Mouse (Mus musculus) heart, adult 2 months (tissue): ENCODE data around the gene Cyp4a12b. TPM values are rescaled to one million over a fixed set of nuclear protein-coding genes. Genes with fewer than 3 reads are reported as not detected.
"Not testable (repeated sequence)": the region's sequence is repeated elsewhere in the genome, so short reads cannot be mapped to it uniquely, and the experiment has no call there.

Experiments
- DNase-seq, 2 experiments: peaks; one replicate each; pipeline ENCODE4 v3.0.0; 2021
- H3K27ac ChIP-seq: fragments of 200-600 bp; 2 replicates; pipeline ENCODE4 v1.8.1; 2022
- H3K27me3 ChIP-seq: fragments of 200-500 bp; 2 replicates; pipeline ENCODE4 v1.6.1; 2012; ENCODE audit warnings: mild to moderate bottlenecking, low read length, inconsistent platforms, mixed read lengths; ENCODE audit not compliant: control insufficient read depth, insufficient read depth
- H3K36me3 ChIP-seq: fragments of 200-500 bp; 2 replicates; pipeline ENCODE4 v1.6.1; 2012; ENCODE audit warnings: low read length, inconsistent platforms; ENCODE audit not compliant: control insufficient read depth, insufficient read depth
- H3K4me1 ChIP-seq: fragments of 200-500 bp; 2 replicates; pipeline ENCODE4 v1.6.1; 2011; ENCODE audit warnings: low read length; ENCODE audit not compliant: control insufficient read depth, insufficient read depth
- H3K4me3 ChIP-seq: fragments of 200-600 bp; 2 replicates; pipeline ENCODE4 v1.8.1; 2022
- H3K79me2 ChIP-seq: fragments of 200-500 bp; replicated peaks from 2 replicates; pipeline ENCODE4 v1.6.1; 2012; ENCODE audit warnings: mild to moderate bottlenecking, inconsistent platforms, low read length, moderate library complexity, mixed read lengths; ENCODE audit not compliant: control insufficient read depth, insufficient read depth
- H3K9ac ChIP-seq: fragments of 200-500 bp; 2 replicates; pipeline ENCODE4 v1.6.1; 2012; ENCODE audit warnings: low read depth, mild to moderate bottlenecking, control low read depth, inconsistent platforms, low read length, mixed read lengths
- CTCF ChIP-seq: fragments of 200-600 bp; IDR thresholded peaks from 2 replicates; pipeline ENCODE4 v1.8.1; 2022; ENCODE audit warnings: antibody characterized with exemption, mild to moderate bottlenecking, moderate library complexity
- EP300 ChIP-seq: fragments of 200-500 bp; IDR thresholded peaks from 2 replicates; pipeline ENCODE4 v1.6.1; 2011; ENCODE audit warnings: low read depth, low read length, control low read depth; ENCODE audit not compliant: insufficient read depth
- POLR2A ChIP-seq: fragments of 200-500 bp; IDR thresholded peaks from 2 replicates; pipeline ENCODE4 v1.6.1; 2011; ENCODE audit warnings: mild to moderate bottlenecking, low read depth, low read length, control low read depth; ENCODE audit not compliant: insufficient read depth
- WGBS: fragments of 180-500 bp; shearing (Covaris S2); methylation state at CpG from one replicate; pipeline ENCODE4 v1.1.7; 2018; 5-methylcytosine and 5-hydroxymethylcytosine counted together
- intact Hi-C: fragments of 180-260 bp; cut with DNase I; formaldehyde crosslinking; loops from one replicate; pipeline ENCODE4 v1.15.1; 2025
- long read RNA-seq: library from polyadenylated mRNA; stranded (forward); transcript quantifications from one replicate; pipeline ENCODE4 v2.0.0, GENCODE M21; 2021
- polyA plus RNA-seq: library from polyadenylated mRNA; depleted of rRNA; stranded (reverse); fragments of >200 nt; gene quantifications from 2 replicates; pipeline ENCODE4 v1.2.3, GENCODE M21; 2012; rRNA removed
- total RNA-seq, 2 experiments: library from RNA; stranded (reverse); gene quantifications; 2 replicates each; pipeline ENCODE4 v1.2.3; 2021

Cyp4a12b gene
- total RNA-seq, result not detected
- polyA plus RNA-seq, result 2.1 TPM in 1 of 2 replicates, not detected in the other
- long read RNA-seq, result 0 reads

- H3K4me1 ChIP-seq, H3K27me3 ChIP-seq, intact Hi-C loops, DNase-seq, H3K79me2 ChIP-seq, H3K4me3 ChIP-seq, H3K9ac ChIP-seq, H3K27ac ChIP-seq, H3K36me3 ChIP-seq: not testable (repeated sequence)
Observed at GRCm38 (mm10) chr4:115411324-115411723, at the start of gene Cyp4a12b. Gene Cyp4a12b (plus strand): TSS chr4:115411624.

- H3K79me2 ChIP-seq, H3K27ac ChIP-seq, H3K27me3 ChIP-seq, H3K36me3 ChIP-seq, intact Hi-C loops, DNase-seq, H3K4me3 ChIP-seq, H3K4me1 ChIP-seq, H3K9ac ChIP-seq: not testable (repeated sequence)
- WGBS, result 64% methylated on average over 3 of the region's 3 CpGs
Observed at GRCm38 (mm10) chr4:115365624-115366023, 45.8 kb upstream of the Cyp4a12b start.

GRCm38 (mm10) chr4:115368067-115368466 lies 43.4 kb upstream of the Cyp4a12b start:
- DNase-seq, intact Hi-C loops, H3K4me1 ChIP-seq, H3K9ac ChIP-seq, H3K27ac ChIP-seq, H3K27me3 ChIP-seq, H3K36me3 ChIP-seq, H3K4me3 ChIP-seq, H3K79me2 ChIP-seq: not testable (repeated sequence)
- peak; percentile 48 for TF ChIP-seq CTCF

- 84% methylated on average over 2 of the region's 2 CpGs for WGBS
- DNase-seq, H3K4me3 ChIP-seq, intact Hi-C loops, H3K79me2 ChIP-seq, H3K4me1 ChIP-seq, H3K27ac ChIP-seq, H3K27me3 ChIP-seq, H3K9ac ChIP-seq, H3K36me3 ChIP-seq: not testable (repeated sequence)
Observed at GRCm38 (mm10) chr4:115396256-115396655, 15.2 kb upstream of the Cyp4a12b start.

GRCm38 (mm10) chr4:115396950-115397349 lies 14.5 kb upstream of the Cyp4a12b start:
- H3K9ac ChIP-seq, H3K79me2 ChIP-seq, intact Hi-C loops, H3K4me1 ChIP-seq, H3K4me3 ChIP-seq, H3K27me3 ChIP-seq, DNase-seq, H3K27ac ChIP-seq, H3K36me3 ChIP-seq: not testable (repeated sequence)

GRCm38 (mm10) chr4:115450577-115451137 lies 39.2 kb downstream of the Cyp4a12b start:
- WGBS, result 48% methylated on average over 3 of the region's 3 CpGs
- no peak for DNase-seq

GRCm38 (mm10) chr4:115452304-115452703 lies 40.9 kb downstream of the Cyp4a12b start, which contains the start of gene Cyp4a30b:
Gene Cyp4a30b (plus strand): TSS chr4:115452604.
- no peaks in the 10 kb centered on the region for H3K27me3 ChIP-seq
- no peak for DNase-seq
- H3K27ac ChIP-seq, result no peak within 1 kb of the TSS
- intact Hi-C loops, result no loop called here
- no peaks in the 10 kb centered on the region for H3K4me1 ChIP-seq
- WGBS, result 69% methylated on average over 3 of the region's 3 CpGs
- no peak for TF ChIP-seq CTCF
- TF ChIP-seq EP300, result no peak
- no peak for TF ChIP-seq POLR2A
- H3K9ac ChIP-seq, result no peak within 1 kb of the TSS
- no peaks in the 10 kb centered on the region for H3K36me3 ChIP-seq
- H3K79me2 ChIP-seq, result no peaks in the 10 kb centered on the region
- H3K4me3 ChIP-seq, result no peak within 1 kb of the TSS

More at GRCm38 (mm10) chr4:115450577-115451137, 39.2 kb downstream of the Cyp4a12b start:
- intact Hi-C loops, result no loop called here
- Histone ChIP-seq H3K27me3 (no peaks in the 10 kb centered on the region), H3K36me3 (no peaks in the 10 kb centered on the region), H3K9ac (no peak overlapping the region), H3K27ac (no peak overlapping the region), H3K79me2 (no peaks in the 10 kb centered on the region), H3K4me1 (no peaks in the 10 kb centered on the region), H3K4me3 (no peak overlapping the region)
- no peak for TF ChIP-seq CTCF
- no peak for TF ChIP-seq EP300
- TF ChIP-seq POLR2A, result no peak

GRCm38 (mm10) chr4:115473585-115473984 lies 62.2 kb downstream of the Cyp4a12b start:
- H3K9ac ChIP-seq, H3K4me3 ChIP-seq, H3K4me1 ChIP-seq, H3K27ac ChIP-seq, H3K27me3 ChIP-seq, intact Hi-C loops, H3K79me2 ChIP-seq, DNase-seq, H3K36me3 ChIP-seq: not testable (repeated sequence)
- 46% methylated on average over 3 of the region's 3 CpGs for WGBS
